Mouse (Mus musculus): ENCODE measurements around the gene Phtf2. TPM values are rescaled to one million over a fixed set of nuclear protein-coding genes. Genes with fewer than 3 reads are reported as not detected.
"Not testable (repeated sequence)": the region's sequence is repeated elsewhere in the genome, so short reads cannot be mapped to it uniquely, and the experiment has no call there.

Gene Phtf2
- total and polyA plus RNA-seq, 2 experiments from 2014 or later = 39.2 to 50.9 TPM

DNA sequence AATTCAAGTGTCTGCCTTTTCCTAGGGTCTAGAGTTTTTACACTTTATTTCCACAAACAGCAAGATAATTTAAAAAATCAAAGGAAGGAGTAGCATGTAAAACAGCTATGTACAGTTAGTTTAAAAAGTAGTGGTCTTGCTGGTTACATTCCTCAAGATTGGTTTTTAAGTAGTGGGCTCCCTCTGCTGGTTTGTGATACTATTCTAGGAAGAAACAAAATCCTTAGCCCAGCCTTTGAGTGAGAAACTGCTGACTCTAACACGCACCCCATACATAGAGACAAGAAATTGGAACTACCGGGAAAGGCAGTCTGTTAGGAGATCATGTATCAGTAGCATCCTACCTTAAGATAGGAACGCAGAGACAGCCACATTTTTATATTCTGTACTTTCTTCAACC lies 108.6 kb downstream of the Phtf2 start:
- 64% methylated on average over 3 of the region's 3 CpGs for WGBS
- Histone ChIP-seq H3K36me3 (replicated peaks; ENCODE audit: control insufficient read depth, insufficient read depth, low read length) (peaks cover 13% of the 10 kb centered on the region), H3K4me3 (ENCODE audit: low read depth, low read length) (no peak overlapping the region), H3K4me1 (ENCODE audit: control insufficient read depth, insufficient read depth) (no peaks in the 10 kb centered on the region), H3K4me2 (ENCODE audit: low read depth, low read length) (no peak overlapping the region), H3K9me3 (replicated peaks; ENCODE audit: control insufficient read depth, low read length) (no peaks in the 10 kb centered on the region), H3K27ac (ENCODE audit: low read depth) (no peak overlapping the region), H3K9ac (replicated peaks; ENCODE audit: low read depth, low read length) (no peak overlapping the region), H3K27me3 (ENCODE audit: control insufficient read depth, insufficient read depth, low read length) (no peaks in the 10 kb centered on the region)
- ATAC-seq (ENCODE audit: insufficient read depth, low read depth) (no peak), DNase-seq (ENCODE audit: low spot score) (peak; percentile 36)
- no peak for TF ChIP-seq EP300 (IDR thresholded peaks at IDR 0.05; ENCODE audit: low read depth)
- peak; percentile 30; the same call in 1 of the 2 replicates for TF ChIP-seq CTCF (IDR thresholded peaks at IDR 0.05; ENCODE audit: low read depth)

GRCm38 (mm10) chr5:20765365-20765920 lies 116.5 kb downstream of the Phtf2 start:
- Histone ChIP-seq H3K9me3 (replicated peaks; ENCODE audit: control insufficient read depth, low read length) (no peaks in the 10 kb centered on the region), H3K36me3 (replicated peaks; ENCODE audit: control insufficient read depth, insufficient read depth, low read length) (peaks cover 12% of the 10 kb centered on the region)
- ATAC-seq (ENCODE audit: insufficient read depth, low read depth) = no peak

GRCm38 (mm10) chr5:20762441-20762840 lies 119.5 kb downstream of the Phtf2 start:
- peaks cover 12% of the 10 kb centered on the region for H3K36me3 ChIP-seq (replicated peaks; ENCODE audit: control insufficient read depth, insufficient read depth, low read length)
- WGBS = 91% methylated on average over 3 of the region's 3 CpGs
- not testable (repeated sequence) for H3K9ac ChIP-seq (replicated peaks; ENCODE audit: low read depth, low read length); H3K9me3 ChIP-seq (replicated peaks; ENCODE audit: control insufficient read depth, low read length); H3K4me2 ChIP-seq (ENCODE audit: low read depth, low read length); H3K27ac ChIP-seq (ENCODE audit: low read depth); DNase-seq (ENCODE audit: low spot score); H3K4me1 ChIP-seq (ENCODE audit: control insufficient read depth, insufficient read depth); H3K27me3 ChIP-seq (ENCODE audit: control insufficient read depth, insufficient read depth, low read length); ATAC-seq (ENCODE audit: insufficient read depth, low read depth); H3K4me3 ChIP-seq (ENCODE audit: low read depth, low read length)

More at GRCm38 (mm10) chr5:20765365-20765920, 116.5 kb downstream of the Phtf2 start:
- no peak for DNase-seq (ENCODE audit: low spot score)
- no peak overlapping the region for H3K9ac ChIP-seq (replicated peaks; ENCODE audit: low read depth, low read length)
- no peaks in the 10 kb centered on the region for H3K4me1 ChIP-seq (ENCODE audit: control insufficient read depth, insufficient read depth)
- no peak overlapping the region for H3K4me2 ChIP-seq (ENCODE audit: low read depth, low read length)
- no peak for TF ChIP-seq CTCF (IDR thresholded peaks at IDR 0.05; ENCODE audit: low read depth)
- no peak for TF ChIP-seq EP300 (IDR thresholded peaks at IDR 0.05; ENCODE audit: low read depth)
- no peak overlapping the region for H3K27ac ChIP-seq (ENCODE audit: low read depth)
- 76% methylated on average over 7 of the region's 7 CpGs for WGBS
- no peak overlapping the region for H3K4me3 ChIP-seq (ENCODE audit: low read depth, low read length)
- H3K27me3 ChIP-seq (ENCODE audit: control insufficient read depth, insufficient read depth, low read length) = no peaks in the 10 kb centered on the region

GRCm38 (mm10) chr5:20760368-20761162 lies 121.4 kb downstream of the Phtf2 start:
- TF ChIP-seq EP300 (IDR thresholded peaks at IDR 0.05; ENCODE audit: low read depth) = no peak
- TF ChIP-seq CTCF (IDR thresholded peaks at IDR 0.05; ENCODE audit: low read depth) = no peak
- ATAC-seq (ENCODE audit: insufficient read depth, low read depth) (no peak), DNase-seq (ENCODE audit: low spot score) (no peak)
- Histone ChIP-seq H3K4me1 (ENCODE audit: control insufficient read depth, insufficient read depth) (no peaks in the 10 kb centered on the region; the same call in 1 of the 2 replicates), H3K9me3 (replicated peaks; ENCODE audit: control insufficient read depth, low read length) (no peaks in the 10 kb centered on the region), H3K4me3 (ENCODE audit: low read depth, low read length) (no peak overlapping the region), H3K36me3 (replicated peaks; ENCODE audit: control insufficient read depth, insufficient read depth, low read length) (peaks cover 8% of the 10 kb centered on the region), H3K4me2 (ENCODE audit: low read depth, low read length) (no peak overlapping the region), H3K9ac (replicated peaks; ENCODE audit: low read depth, low read length) (no peak overlapping the region), H3K27me3 (ENCODE audit: control insufficient read depth, insufficient read depth, low read length) (no peaks in the 10 kb centered on the region), H3K27ac (ENCODE audit: low read depth) (no peak overlapping the region)
- WGBS = 83% methylated on average over 12 of the region's 12 CpGs

DNA sequence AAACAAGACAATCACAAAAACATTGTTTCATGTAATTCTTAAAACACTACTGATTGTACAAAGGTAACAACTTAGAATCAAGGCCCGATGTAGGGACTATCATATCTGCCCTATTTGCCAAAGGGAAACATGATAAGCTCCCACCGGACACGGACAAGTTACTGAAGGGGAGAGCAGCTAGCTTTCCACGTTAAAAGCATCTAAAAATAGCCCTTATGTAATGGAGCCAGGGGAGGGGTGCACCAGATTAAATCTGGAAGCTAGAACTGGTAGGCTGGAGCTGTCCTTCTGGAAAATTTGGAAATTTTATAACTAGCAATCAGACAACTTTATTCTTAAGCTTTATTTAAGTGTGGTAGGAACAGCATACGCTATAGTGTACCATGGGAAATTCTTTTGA lies 122.2 kb downstream of the Phtf2 start:
- no peak overlapping the region for H3K27ac ChIP-seq (ENCODE audit: low read depth)
- H3K4me3 ChIP-seq (ENCODE audit: low read depth, low read length) = no peak overlapping the region
- H3K36me3 ChIP-seq (replicated peaks; ENCODE audit: control insufficient read depth, insufficient read depth, low read length) = peaks cover 6% of the 10 kb centered on the region
- ATAC-seq (ENCODE audit: insufficient read depth, low read depth) = peak; percentile 68; the same call in 1 of the 2 replicates
- TF ChIP-seq CTCF (IDR thresholded peaks at IDR 0.05; ENCODE audit: low read depth) = no peak
- no peak for TF ChIP-seq EP300 (IDR thresholded peaks at IDR 0.05; ENCODE audit: low read depth)
- peak; percentile 64 for DNase-seq (ENCODE audit: low spot score)
- H3K4me2 ChIP-seq (ENCODE audit: low read depth, low read length) = no peak overlapping the region
- no peaks in the 10 kb centered on the region for H3K9me3 ChIP-seq (replicated peaks; ENCODE audit: control insufficient read depth, low read length)
- H3K27me3 ChIP-seq (ENCODE audit: control insufficient read depth, insufficient read depth, low read length) = no peaks in the 10 kb centered on the region
- H3K4me1 ChIP-seq (ENCODE audit: control insufficient read depth, insufficient read depth) = no peaks in the 10 kb centered on the region; the same call in 1 of the 2 replicates
- 23% methylated on average over 5 of the region's 5 CpGs for WGBS
- no peak overlapping the region for H3K9ac ChIP-seq (replicated peaks; ENCODE audit: low read depth, low read length)

Measured in heart, postnatal 0 days (tissue).